ENCODE assay signal across 7 mouse cellular contexts in the genomic region with DNA sequence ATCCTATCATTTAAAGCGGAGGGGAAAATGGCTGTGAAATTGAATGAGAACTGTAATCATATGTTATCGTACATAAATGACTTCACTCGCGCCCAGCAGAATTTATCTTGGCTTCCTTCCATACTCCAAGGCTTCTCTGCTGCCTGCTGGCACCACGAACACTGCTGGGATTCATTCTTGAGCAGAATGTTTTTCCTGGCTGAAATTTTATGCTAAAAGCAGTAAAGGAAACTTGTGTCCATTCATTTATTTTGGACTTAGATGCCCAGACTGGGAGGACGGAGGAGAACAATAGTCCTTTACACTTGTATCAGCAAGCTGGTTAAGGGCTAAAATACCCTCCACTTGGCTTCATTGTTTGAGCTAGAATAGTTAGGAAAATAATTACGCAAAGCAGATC. TPM values are rescaled to one million over a fixed set of nuclear protein-coding genes. Genes with fewer than 3 reads are reported as not detected.
DNase-seq lines count a peak whose midpoint lies in the region; ATAC-seq lines count a peak whose summit lies in the region.

No protein-coding gene starts in this region.

- H3K4me2 ChIP-seq in hindbrain, embryonic 14.5 days (replicated peaks): no peak overlapping the region
- H3K4me2 ChIP-seq in hindbrain, embryonic 12.5 days (replicated peaks): no peak overlapping the region

- H3K27ac ChIP-seq in hindbrain, embryonic 14.5 days: no peak overlapping the region
- H3K27ac ChIP-seq in hindbrain, embryonic 12.5 days: no peak overlapping the region

- H3K36me3 ChIP-seq in hindbrain, embryonic 14.5 days (replicated peaks; ENCODE audit: control insufficient read depth, insufficient read depth): no peaks in the 10 kb centered on the region
- H3K36me3 ChIP-seq in hindbrain, embryonic 12.5 days: no peaks in the 10 kb centered on the region

- H3K4me1 ChIP-seq in hindbrain, embryonic 14.5 days (replicated peaks; ENCODE audit: control insufficient read depth, insufficient read depth, low read length): no peaks in the 10 kb centered on the region
- H3K4me1 ChIP-seq in hindbrain, embryonic 12.5 days: no peaks in the 10 kb centered on the region

- WGBS in hindbrain, embryonic 14.5 days: 55% methylated on average over 7 of the region's 7 CpGs
- WGBS in hindbrain, embryonic 12.5 days: 54% methylated on average over 7 of the region's 7 CpGs

- ATAC-seq in hindbrain, embryonic 14.5 days (ENCODE audit: low FRiP score): no peak
- ATAC-seq in hindbrain, embryonic 12.5 days (ENCODE audit: low FRiP score): no peak
- no peak for ATAC-seq in erythroblast, adult 5-6 weeks (replicated peaks; ENCODE audit: low FRiP score, poor library complexity, severe bottlenecking)

- H3K27me3 ChIP-seq in hindbrain, embryonic 14.5 days (ENCODE audit: control insufficient read depth, insufficient read depth, low read length): no peaks in the 10 kb centered on the region
- no peaks in the 10 kb centered on the region for H3K27me3 ChIP-seq in hindbrain, embryonic 12.5 days

- no peaks in the 10 kb centered on the region for H3K9me3 ChIP-seq in hindbrain, embryonic 14.5 days (ENCODE audit: control insufficient read depth, low read length)
- H3K9me3 ChIP-seq in hindbrain, embryonic 12.5 days (replicated peaks): no peaks in the 10 kb centered on the region

- DNase-seq in hindbrain, embryonic 14.5 days (ENCODE audit: low spot score): peak; percentile 46
- DNase-seq in 3134 (ENCODE audit: extremely low read depth, insufficient read length, low spot score) (peak; percentile 18), MN1 (ENCODE audit: low spot score) (peak; percentile 63)
- DNase-seq in heart, postnatal 10 days: peak; percentile 40 to 45
- DNase-seq in cerebellum, adult 9-11 months: no peak

- H3K9ac ChIP-seq in hindbrain, embryonic 14.5 days: no peak overlapping the region
- no peak overlapping the region for H3K9ac ChIP-seq in hindbrain, embryonic 12.5 days

- intact Hi-C loops in heart, postnatal 10 days (cut with DNase I): no loop called here

- H3K4me3 ChIP-seq in hindbrain, embryonic 14.5 days (replicated peaks; ENCODE audit: low read length): no peak overlapping the region
- H3K4me3 ChIP-seq in hindbrain, embryonic 12.5 days: no peak overlapping the region

RNA-seq across cellular contexts. Expression of a gene that starts 10.3 kb away (rescaled TPM):
- polyA plus RNA-seq in hindbrain, embryonic 14.5 days (2014; fragmentation: Nextera tagmentation; extraction: Ambion mirVana): 103 and 116 TPM in 2 replicates
- polyA plus RNA-seq in hindbrain, embryonic 12.5 days (2016; fragmentation: Nextera tagmentation; extraction: Ambion mirVana): 129 and 140 TPM in 2 replicates
- 10 to 100 TPM; 52.3 to 57.4 TPM for total RNA-seq in heart, postnatal 10 days (2021)
- total RNA-seq in erythroblast, adult 5-6 weeks (2015; ENCODE audit: low replicate concordance): 40.3 and 45.2 TPM in 2 replicates
- total RNA-seq in erythroblast, adult 5-6 weeks (2017; ENCODE audit: low replicate concordance): 46.2 and 46.8 TPM in 2 replicates

RNA-seq across cellular contexts. Expression of a gene that starts 25.6 kb away (rescaled TPM):
- polyA plus RNA-seq in hindbrain, embryonic 14.5 days (2014; fragmentation: Nextera tagmentation; extraction: Ambion mirVana): 167 and 184 TPM in 2 replicates
- polyA plus RNA-seq in hindbrain, embryonic 12.5 days (2016; fragmentation: Nextera tagmentation; extraction: Ambion mirVana): 134 and 153 TPM in 2 replicates
- 10 to 100 TPM; 12.3 to 13.6 TPM for total RNA-seq in heart, postnatal 10 days (2021)
- total RNA-seq in erythroblast, adult 5-6 weeks (2015; ENCODE audit: low replicate concordance): 4.2 TPM in 1 of 2 replicates, not detected in the other
- total RNA-seq in erythroblast, adult 5-6 weeks (2017; ENCODE audit: low replicate concordance): 1.1 and 1.5 TPM in 2 replicates
